Mouse (Mus musculus) mature B cell (primary cell): ENCODE measurements around the gene Fem1a.

ENCODE experiments used
- in situ Hi-C: fragments of 300-500 bp; cut with MboI; formaldehyde crosslinking; loops from 2 replicates; pipeline ENCODE4 v1.14.3; 2019

Fem1a gene

DNA sequence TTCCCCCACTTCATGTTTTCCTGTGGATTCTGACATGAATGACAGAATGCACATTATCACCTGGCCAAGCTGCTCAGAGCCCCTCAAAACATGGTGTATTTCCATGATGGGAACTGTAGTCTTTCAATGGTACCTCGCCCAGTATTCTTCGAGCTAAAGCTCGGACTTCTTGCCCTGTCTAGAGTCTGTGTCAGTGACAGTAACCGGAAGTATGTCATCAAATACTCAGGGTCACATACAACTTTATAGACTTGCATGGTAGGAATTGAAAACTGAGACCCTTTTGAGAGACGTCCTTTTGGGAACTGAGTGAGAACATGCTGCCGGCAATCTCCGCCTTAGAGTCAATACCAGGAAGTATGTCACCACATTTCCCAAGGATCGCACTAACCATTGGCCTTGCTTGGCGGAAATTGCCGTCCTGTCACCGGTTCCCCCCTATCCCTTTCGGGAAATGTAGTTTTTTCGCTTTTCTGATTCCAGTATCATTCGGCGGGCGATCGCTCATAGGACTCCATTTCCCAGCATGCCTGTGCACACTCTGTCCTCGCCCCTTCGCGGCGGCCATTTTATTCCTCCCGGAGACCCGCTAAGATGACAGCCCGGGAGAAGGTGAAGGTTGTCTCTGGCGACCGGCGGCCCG lies at the start of gene Fem1a:
Gene Fem1a, plus strand, starts transcription at position 572 of the 643 bp plus-strand sequence.
- in situ Hi-C loops = no loop called here

DNA sequence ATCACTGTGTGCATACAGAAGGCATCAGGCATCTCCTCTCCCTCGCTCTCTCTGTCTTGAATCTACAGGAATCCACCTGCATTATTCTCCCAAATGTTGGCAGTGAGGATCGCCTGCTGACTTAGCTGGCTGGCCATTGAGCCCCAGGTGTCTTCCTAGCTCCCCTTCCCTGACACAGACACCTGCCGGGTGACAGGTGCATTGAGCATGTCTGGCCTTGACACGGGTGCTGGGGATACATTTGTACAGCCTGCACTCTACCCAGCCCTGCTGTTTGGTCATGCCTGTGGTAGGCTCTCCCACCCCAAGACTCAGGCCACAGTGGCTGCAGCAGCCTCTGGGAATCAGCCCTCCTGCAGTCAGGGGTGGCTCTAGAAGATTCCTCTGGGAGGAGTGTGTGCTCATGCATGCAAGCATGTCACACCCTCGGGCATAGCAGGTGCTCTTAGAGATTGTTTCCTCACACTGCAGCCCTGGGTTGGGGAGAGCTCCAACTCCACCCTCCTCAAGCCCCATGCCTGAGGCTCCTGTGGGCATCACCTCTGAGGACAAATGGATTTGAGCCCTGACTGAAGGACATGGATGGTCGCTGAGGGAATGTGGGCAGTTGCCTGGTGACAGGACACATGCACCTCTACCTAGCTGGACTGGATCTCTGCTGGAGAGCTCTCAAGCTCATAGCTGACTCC lies 49.5 kb upstream of the Fem1a start:
- in situ Hi-C loops = no loop called here

DNA sequence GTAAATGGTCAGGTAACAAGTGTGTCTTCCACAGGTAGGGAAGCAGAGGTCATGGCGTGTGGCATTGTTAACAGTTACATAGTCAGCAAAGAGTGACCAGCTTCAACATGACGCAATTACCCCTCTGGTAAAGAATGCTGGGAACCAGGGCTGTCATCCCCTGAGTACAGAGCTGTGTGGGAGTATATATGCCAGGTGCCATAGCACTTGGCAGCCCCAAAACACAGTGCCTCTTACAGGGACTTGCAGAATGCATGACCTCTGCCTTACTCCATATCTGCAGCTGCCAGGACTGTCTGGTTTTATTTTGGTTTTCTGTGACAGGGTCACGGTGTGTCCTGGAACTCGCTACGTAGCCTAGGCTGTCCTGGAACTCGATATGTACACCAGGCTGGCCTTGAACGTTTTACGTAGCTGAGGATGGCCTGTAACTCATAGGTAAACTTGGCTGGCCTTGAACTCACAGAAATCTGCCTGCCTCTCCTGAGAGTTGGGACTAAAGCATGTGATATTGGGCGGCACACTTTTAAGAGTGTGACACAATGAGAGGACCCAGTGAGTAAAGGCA lies 48.6 kb upstream of the Fem1a start:
- in situ Hi-C loops = no loop called here

DNA sequence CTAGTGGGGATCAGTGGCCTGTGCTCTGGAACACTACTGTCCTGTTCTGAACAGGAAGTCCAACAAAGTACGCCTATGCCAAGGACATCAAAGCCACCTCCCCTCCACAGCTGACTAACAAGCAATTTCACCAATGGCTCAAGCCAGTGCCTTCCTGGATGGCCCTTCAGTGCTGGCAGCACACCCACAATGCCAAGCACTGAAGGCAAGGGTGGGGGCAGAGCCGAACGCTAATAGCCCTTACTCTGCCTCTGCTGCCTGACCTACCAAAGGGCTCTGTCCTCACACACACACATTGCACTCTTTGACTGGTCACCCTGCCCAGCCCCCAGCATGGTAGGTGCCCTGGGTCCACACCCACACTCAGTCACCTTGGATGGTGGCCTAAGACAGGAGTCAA lies 47.8 kb upstream of the Fem1a start:
- in situ Hi-C loops = no loop called here

DNA sequence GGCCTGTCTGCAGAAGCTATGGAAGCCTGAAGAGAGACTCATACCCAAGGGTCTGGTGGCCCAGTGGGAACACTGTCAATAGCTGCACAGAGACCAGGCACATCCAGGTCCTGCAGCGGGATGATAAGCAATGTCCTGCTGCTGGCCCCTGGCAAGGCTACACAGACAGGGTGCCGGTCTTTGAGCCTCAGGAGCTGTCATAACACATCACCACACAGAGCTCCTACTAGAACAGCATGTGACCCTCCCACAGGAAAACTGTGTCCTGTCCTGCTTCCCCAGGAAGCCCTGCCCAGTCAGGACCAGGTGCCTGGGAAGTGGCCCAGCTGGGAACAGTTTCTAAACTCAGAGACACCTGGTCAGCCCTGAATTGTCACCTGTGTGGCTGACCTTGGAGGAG lies 45.5 kb upstream of the Fem1a start:
- in situ Hi-C loops = no loop called here

DNA sequence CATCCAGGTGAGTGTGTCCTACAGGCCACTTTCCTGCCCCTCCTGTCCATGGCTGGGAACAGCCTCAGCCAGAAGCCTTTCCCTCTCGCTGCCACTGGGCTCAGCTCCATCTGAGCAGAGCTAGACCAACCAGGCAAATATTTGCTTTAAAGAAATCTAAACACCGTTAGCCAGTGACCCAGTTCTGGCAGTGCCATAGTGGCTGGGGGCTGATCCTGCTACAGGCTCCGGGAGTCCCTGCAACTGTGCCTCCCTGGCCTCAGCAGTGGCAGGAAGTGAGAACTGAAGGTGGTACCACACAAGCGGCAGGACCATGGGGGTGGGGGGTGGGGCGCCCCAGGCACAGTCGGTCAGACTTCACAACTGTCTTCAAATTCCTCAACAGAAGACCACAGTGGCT lies 43.9 kb upstream of the Fem1a start:
- in situ Hi-C loops = no loop called here

DNA sequence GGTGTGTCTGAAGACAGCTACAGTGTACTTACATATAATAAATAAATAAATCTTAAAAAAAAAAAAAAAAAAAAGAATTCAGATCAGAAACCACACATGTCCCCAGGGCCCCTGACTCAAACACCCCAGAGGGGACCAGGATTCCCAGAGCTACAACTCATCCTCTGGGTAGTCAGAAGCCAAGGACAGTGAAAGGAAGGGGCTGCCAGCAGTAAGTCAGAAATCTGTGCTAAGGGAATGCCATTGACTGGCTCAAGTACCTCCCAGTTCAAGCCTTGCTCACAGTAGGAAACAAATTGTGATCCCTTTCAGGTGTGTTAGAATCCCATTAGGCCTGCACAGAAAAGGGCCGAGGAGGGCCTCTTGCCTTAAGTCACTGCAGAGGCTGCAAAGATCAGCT lies 42.4 kb upstream of the Fem1a start:
- in situ Hi-C loops = no loop called here

DNA sequence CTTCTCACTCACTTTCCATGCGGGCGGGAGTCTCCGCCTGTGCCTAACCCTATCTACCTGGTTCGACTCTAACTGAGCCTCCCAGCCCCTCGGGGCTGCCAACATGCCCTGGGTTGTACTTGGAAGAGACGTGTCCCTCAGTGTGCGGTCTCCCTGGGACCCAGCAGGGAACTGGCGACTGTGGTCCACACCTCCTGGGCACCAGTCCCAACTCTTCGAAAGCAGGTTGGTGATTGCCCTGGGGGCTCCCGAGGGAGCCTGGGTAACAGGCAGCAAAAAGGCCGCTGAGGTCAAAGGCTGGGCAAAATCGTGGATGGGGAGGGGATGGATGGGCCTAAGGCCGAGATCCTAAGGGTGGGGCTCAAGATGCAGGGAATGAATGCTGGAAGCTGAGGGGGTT lies 38.9 kb upstream of the Fem1a start:
- in situ Hi-C loops = no loop called here

DNA sequence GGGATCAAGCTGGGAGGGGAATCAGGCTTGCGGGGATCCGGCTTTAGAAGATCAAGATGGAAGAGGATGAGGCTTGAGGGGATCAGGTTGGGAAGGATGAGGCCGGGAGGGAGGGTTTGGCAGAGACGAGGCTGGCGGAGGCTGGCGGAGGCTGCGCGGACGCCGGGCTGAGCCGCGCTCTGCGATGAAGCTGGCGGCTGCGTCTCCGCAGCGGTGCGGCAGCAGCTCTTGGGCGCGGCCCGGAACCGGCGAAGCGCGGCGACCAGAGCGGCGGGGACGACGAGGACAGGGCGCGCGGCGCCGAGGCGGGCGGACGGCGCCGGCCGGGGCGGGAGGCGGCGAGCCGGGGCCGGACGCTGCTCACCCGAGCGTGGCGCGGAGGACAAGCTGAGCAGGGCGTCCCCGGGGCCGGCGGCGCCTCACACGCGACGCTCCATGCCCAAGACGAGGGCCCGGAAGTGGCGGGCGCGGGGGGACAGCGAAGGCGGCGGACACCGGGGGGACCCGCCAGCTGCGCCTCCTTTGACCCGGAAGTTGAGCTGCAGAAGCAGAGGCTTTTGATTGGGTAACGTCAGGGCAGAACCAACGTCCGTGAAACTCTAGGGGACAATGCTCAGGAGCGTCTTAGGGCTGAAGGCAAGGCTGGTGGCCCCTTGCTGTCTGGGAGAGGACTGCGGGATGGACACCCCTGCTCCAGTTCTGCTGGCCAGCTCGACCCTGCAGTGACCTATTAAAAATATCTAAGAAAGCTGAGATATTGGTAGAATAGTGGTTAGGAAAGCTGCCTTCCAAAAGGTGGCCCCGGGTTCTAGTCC lies 38.0 kb upstream of the Fem1a start, which contains the start of gene Dpp9:
Gene Dpp9, minus strand, starts transcription at position 529 of the 815 bp plus-strand sequence.
- in situ Hi-C loops = no loop called here

DNA sequence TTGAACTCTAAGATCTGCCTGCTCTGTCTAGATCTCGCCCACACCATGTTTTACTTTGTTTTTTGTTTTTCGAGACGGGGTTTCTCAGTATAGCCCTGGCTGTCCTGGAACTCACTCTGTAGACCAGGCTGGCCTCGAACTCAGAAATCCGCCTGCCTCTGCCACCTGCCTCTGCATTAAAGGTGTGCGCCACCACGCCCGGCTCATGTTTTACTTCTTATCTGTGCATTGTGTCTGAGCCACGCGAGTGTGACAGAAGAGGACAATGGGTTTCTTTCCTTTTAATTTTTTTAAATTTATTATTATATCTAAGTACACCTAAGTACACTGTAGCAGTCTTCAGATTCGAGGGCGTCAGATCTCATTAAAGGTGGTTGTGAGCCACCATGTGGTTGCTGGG lies 37.4 kb upstream of the Fem1a start:
- in situ Hi-C loops = no loop called here

DNA sequence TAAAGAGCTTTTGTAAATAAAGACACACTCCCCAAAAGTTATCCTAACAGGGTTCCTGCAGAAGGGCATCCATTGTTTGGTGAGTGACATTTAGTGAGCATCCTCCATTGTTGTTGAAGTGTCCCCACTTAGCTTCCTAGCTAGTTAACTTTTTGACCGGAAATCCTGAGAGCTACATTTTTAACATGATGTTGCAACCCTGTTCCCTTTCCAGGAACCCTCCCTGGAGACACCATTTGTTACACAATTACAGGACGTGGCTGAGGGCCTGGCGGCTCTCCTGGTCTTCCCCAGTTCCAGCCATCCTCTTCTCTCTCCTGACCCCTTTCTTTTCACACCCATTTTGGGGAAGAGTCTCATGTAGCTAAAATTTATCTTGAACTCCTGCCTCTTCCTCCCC lies 36.8 kb upstream of the Fem1a start:
- in situ Hi-C loops = no loop called here

DNA sequence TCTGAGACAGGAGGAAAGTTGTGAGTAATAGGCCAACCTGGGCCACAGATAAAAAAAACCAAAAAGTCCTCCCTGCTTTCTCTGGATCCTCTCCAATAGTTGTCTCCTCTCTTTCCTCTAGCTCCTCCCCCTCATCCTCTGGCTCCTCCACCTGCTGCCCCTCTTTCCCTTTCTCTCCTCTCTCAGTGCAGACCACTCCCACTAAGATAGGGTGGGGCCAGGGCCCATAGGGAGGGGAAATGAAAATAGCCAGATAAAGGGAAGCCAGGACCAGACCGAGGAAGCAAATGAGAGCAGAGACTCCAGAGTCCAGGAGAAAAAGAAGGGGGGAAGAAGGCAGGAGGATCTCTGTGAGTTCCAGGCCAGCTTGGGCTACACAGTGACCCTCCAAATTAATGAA lies 31.7 kb upstream of the Fem1a start:
- in situ Hi-C loops = no loop called here

DNA sequence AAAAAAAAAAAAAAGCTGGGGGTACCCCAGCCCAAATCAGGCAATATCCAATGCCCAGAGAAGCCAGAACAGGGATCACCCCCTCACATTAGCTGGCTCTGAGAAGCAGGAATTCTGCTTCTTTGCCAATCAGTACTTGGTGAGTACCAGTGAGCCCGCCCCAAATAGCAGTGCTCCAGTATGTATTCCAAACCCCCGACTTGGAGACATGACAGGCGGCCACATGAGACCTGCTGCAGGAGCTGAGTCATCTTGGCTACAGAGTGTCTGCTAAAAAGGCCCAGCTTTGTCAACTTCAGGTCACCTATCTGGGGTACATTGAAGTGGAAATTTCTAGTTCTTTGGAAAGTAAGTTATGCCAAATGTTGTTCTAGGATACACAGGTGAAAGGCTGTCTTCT lies 30.0 kb upstream of the Fem1a start:
- in situ Hi-C loops = no loop called here

DNA sequence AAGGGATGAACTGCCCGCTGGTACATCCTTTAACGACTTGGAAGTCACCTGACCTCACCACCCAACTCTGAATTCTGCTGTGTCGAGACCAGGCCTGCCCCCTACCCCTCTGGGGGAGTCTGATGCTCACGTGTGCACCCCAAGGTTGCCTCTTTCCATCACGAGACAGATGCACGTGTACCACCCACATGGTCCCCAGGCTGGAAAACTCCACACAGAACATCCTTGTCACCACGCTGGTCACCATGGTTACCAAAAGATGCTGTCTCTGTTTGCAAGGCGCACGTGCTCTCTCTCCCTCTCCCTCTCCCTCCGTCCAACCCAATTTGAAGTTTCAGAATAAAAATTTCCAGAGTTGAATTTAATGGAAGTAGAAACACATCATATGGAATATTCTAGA lies 26.7 kb upstream of the Fem1a start:
- in situ Hi-C loops = no loop called here

DNA sequence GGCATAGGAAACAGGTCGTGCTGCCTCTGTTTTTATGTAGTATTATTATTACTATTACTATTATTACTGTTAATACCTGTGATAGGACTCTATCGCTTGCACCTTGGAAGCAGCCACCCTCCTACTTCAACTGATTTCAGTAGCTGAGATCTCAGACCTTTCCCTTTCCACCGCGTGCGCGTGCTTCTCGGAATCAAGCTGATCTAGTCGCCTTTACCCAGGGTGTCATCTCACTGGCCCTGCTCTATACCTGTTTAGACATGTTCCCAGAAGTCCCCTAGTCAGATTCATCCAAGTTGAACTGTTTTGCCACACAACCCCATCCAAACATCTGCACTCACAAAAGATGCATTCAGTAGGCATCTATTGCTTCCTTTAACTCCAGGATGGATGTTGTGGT lies 23.2 kb upstream of the Fem1a start:
- in situ Hi-C loops = no loop called here

DNA sequence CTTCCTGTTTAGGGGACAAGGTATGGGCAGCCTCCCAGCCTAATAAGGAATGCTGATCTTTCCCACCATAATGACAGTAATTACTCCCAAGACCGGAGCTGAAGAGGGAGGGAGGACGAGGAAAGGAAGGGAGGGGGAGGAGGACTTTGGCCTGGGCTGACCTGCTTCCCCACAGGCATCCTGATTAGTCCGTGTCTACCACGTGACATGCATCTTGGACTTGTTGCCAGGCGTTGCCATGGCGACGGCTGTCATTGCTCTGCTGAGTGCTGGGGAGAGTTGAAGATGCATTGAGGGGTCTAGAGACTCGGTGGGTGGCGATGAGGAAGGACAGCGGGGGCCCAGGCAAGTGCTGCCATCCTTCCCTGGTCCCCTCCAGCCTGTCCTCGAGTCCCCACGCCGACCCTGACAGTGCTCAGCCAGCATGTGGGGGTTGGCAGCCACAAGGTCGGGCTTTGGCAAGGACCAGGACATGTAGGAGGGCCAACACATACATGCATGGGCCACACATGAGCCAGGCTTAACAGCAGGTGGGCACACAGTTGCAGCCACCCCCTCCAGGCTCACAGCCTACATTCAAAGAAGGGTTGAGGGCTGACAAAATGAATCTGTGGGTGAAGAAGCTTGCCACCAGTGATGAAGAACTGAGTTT lies 22.7 kb upstream of the Fem1a start:
- in situ Hi-C loops = no loop called here

DNA sequence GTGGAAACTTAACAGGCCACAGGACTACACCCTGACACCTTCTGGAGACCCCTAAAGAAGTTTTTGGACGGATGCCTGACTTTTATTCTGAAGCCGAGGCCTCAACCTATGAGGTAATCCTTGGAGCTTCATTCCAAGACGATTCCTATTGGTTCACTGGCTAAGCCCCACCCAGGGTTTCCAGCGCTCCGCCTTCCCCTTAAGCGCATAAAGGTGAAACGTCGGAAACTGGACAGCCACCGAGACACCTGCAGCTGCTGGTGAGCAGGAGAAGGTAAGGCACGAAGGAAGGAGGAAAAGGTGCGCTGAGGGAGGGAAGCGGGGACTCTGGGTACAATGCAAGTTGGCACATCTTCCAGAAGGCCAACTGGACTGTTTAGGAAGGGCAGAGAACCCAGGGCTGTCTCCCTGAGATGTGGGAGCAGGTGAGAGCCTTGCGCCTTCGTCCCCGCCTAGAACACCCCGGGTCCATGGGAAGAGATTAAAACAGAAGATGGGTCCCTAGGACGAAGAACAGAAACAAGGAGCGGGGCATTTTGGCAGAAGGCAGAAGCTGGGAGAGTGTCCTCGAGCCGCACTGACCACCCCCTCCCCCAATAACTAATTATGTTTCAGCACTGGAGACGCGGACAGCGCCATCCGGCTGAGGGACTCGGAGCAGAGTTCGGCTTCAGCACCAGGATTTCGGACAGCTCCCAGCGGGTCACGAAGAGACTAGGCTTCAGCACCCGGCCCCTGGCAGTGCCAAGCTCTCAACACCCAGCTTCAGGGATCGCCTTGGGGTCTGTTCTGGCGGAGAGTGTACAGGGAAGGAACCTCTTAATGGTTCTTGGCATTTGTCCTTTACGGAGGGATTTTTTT lies 14.8 kb upstream of the Fem1a start:
- in situ Hi-C loops = no loop called here

DNA sequence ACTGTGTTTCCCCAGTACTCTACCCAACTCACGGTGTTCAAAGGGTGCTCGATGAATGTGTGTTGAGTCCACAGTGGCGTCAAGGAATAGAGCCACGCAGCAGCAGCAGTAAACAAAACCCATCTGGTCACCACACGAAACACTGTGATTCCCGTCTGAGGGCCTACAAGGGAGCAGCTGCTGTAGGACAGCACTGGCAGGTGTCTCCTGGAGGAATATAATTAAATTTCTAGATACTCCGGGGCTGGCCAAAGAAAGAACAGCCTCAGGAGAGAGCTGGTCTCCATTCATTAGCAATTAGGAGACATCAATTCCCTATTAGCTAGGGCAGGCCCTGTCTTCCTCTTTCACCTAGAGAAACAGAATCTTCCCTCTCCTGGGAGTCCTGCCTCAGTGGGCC lies 11.0 kb upstream of the Fem1a start:
- in situ Hi-C loops = no loop called here

DNA sequence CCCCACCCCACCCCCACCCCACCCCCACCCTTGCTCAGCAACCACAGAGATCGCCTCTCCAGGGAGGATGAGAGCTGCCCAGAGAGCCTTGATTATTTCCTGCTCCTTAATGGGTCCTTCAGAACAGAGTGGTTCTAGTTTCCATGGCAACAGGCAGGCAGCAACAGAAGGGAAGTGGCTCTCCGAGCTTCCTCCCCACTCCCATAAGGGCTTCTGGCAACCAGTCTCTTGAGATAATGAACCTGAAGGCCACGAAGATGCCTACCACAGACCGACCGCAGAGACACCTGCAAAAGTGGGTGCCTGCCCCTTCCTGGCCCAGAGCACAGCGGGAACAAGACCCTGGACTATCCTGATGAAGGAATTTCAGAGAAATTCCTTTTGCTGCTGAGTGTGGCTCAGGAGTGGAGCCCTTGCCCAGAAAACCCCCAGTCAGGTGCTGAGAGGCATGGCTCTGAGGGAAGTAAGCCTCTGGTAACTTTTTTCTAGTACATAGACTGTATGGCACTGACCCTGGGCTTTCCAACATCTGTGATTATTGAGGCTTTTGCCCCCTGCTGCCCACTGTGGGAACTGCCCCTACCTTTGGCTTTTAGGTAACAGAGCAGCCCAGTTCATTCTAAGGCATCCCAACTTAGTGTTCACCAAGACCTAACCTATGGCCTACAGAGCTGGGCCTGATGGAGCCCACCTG lies 5.3 kb upstream of the Fem1a start:
- in situ Hi-C loops = no loop called here

DNA sequence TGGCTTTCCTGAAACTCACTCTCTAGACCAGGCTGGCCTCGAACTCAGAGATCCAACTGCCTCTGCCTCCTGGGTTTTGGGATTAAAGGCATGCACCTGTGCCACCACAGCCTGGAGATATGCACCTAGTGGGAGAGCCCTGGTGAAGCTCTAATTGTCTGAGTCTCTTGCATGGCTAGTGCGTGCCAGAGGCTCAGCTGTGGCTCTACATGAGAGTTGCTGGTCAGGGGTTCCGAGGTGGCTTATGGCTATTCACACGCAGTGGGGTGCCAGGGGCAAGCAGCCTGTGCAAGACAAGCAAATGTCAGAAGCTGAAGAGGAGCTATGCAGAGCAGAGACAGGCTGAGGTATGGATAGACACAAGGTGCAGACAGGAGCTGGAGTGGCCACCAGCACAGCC lies 1.9 kb upstream of the Fem1a start:
- in situ Hi-C loops = no loop called here

DNA sequence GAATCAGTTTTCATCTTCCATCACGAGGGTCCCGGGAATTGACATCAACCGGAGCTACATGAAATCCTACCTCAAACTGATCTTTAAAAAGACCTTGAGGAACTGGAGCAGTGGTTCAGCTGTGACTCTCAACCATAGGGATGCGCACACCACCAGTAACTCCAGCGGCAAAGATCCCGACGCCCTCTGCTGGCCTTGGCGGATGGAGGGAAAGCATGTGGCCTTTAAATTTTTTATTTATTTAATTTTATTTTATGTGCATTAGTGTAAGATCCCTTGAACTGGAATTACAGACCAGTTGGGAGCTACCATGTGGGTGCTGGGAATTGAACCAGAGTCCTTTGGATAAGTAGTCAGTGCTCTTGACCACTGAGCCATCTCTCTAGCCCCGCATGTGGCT lies 1.2 kb upstream of the Fem1a start:
- in situ Hi-C loops = no loop called here
